Comparison of ENCODE assay signal across 8 mouse cellular contexts in genomic region chr1:91800967-91801843, GRCm38 (mm10). TPM values are rescaled to one million over a fixed set of nuclear protein-coding genes. Genes with fewer than 3 reads are reported as not detected.
DNase-seq lines count a peak whose midpoint lies in the region; ATAC-seq and TF ChIP-seq lines count a peak whose summit lies in the region.

Twist2 (plus strand) TSS chr1:91801461.

- peak within 1 kb of the TSS; percentile 87 for H3K4me2 ChIP-seq in hindbrain, embryonic 15.5 days
- peak within 1 kb of the TSS; percentile 68 for H3K4me2 ChIP-seq in liver, embryonic 12.5 days
- peak within 1 kb of the TSS; percentile 81 for H3K4me2 ChIP-seq in neural tube, embryonic 12.5 days (replicated peaks)

- peaks cover 23% of the 10 kb centered on the region for H3K4me1 ChIP-seq in E14TG2a.4 (replicated peaks; ENCODE audit: low read depth, low read length)
- H3K4me1 ChIP-seq in bone marrow macrophage, adult 2 months (ENCODE audit: control insufficient read depth, insufficient read depth, low read length), result no peaks in the 10 kb centered on the region
- peaks cover 25% of the 10 kb centered on the region for H3K4me1 ChIP-seq in hindbrain, embryonic 15.5 days (replicated peaks)
- no peaks in the 10 kb centered on the region for H3K4me1 ChIP-seq in liver, embryonic 12.5 days
- H3K4me1 ChIP-seq in neural tube, embryonic 12.5 days, result peaks cover 20% of the 10 kb centered on the region

- H3K4me3 ChIP-seq in E14TG2a.4 (replicated peaks; ENCODE audit: low read length), result peak within 1 kb of the TSS; percentile 76
- H3K4me3 ChIP-seq in bone marrow macrophage, adult 2 months (ENCODE audit: insufficient read depth, low read length), result 0 out of 2 replicates have a peak within 1 kb of the TSS, but pooled peaks have one; percentile 2
- peak within 1 kb of the TSS; percentile 43 for H3K4me3 ChIP-seq in hindbrain, embryonic 15.5 days
- peak within 1 kb of the TSS; percentile 48 for H3K4me3 ChIP-seq in liver, embryonic 12.5 days
- peak within 1 kb of the TSS; percentile 46 for H3K4me3 ChIP-seq in neural tube, embryonic 12.5 days

- peak; percentile 73 for DNase-seq in gastrocnemius, postnatal 14 days
- DNase-seq in yolk sac, embryonic 10.5 days (ENCODE audit: low spot score), result peak; percentile 73
- no peak for DNase-seq in cerebellum, postnatal 25 days

- peaks cover 78% of the 10 kb centered on the region for H3K27me3 ChIP-seq in E14TG2a.4 (ENCODE audit: insufficient read depth, low read length)
- H3K27me3 ChIP-seq in hindbrain, embryonic 15.5 days, result peaks cover 62% of the 10 kb centered on the region
- H3K27me3 ChIP-seq in liver, embryonic 12.5 days (replicated peaks), result peaks cover 57% of the 10 kb centered on the region
- peaks cover 57% of the 10 kb centered on the region for H3K27me3 ChIP-seq in neural tube, embryonic 12.5 days (replicated peaks)

- no peak within 1 kb of the TSS for H3K27ac ChIP-seq in bone marrow macrophage, adult 2 months (ENCODE audit: insufficient read depth, low read depth, low read length)
- no peak within 1 kb of the TSS for H3K27ac ChIP-seq in hindbrain, embryonic 15.5 days (replicated peaks)
- no peak within 1 kb of the TSS for H3K27ac ChIP-seq in liver, embryonic 12.5 days
- no peak within 1 kb of the TSS; the same call in 1 of the 2 replicates for H3K27ac ChIP-seq in neural tube, embryonic 12.5 days

- intact Hi-C loops in gastrocnemius, postnatal 14 days (cut with DNase I; ENCODE audit: low total_unique reads), result no loop called here

- no peak for TF ChIP-seq CTCF in E14TG2a.4 (conservative IDR thresholded peaks at IDR 0.05; ENCODE audit: low read length)
- TF ChIP-seq CTCF in bone marrow macrophage, adult 2 months (IDR thresholded peaks at IDR 0.05; ENCODE audit: low read depth, low read length), result no peak

- H3K9me3 ChIP-seq in E14TG2a.4 (ENCODE audit: low read length), result peaks cover 6% of the 10 kb centered on the region; the same call in 1 of the 2 replicates
- no peaks in the 10 kb centered on the region for H3K9me3 ChIP-seq in hindbrain, embryonic 15.5 days
- no peaks in the 10 kb centered on the region for H3K9me3 ChIP-seq in liver, embryonic 12.5 days (replicated peaks)
- H3K9me3 ChIP-seq in neural tube, embryonic 12.5 days, result no peaks in the 10 kb centered on the region

- under 1% methylated on average over 73 of the region's 77 CpGs for WGBS in hindbrain, embryonic 15.5 days
- 2% methylated on average over 71 of the region's 77 CpGs for WGBS in liver, embryonic 12.5 days (ENCODE audit: insufficient replicate concordance)
- under 1% methylated on average over 71 of the region's 77 CpGs for WGBS in neural tube, embryonic 12.5 days

- peak; percentile 68 for ATAC-seq in hindbrain, embryonic 15.5 days (ENCODE audit: low FRiP score, low read depth)
- no peak for ATAC-seq in liver, embryonic 12.5 days
- ATAC-seq in neural tube, embryonic 12.5 days (ENCODE audit: low FRiP score, low read depth), result no peak

- no peaks in the 10 kb centered on the region for H3K36me3 ChIP-seq in E14TG2a.4 (ENCODE audit: insufficient read depth, low read length)
- H3K36me3 ChIP-seq in hindbrain, embryonic 15.5 days, result no peaks in the 10 kb centered on the region
- H3K36me3 ChIP-seq in liver, embryonic 12.5 days, result no peaks in the 10 kb centered on the region
- no peaks in the 10 kb centered on the region for H3K36me3 ChIP-seq in neural tube, embryonic 12.5 days

- no peak for TF ChIP-seq POLR2A in bone marrow macrophage, adult 2 months (IDR thresholded peaks at IDR 0.05; ENCODE audit: borderline replicate concordance, low read depth, low read length)

- peak within 1 kb of the TSS; percentile 39 for H3K9ac ChIP-seq in hindbrain, embryonic 15.5 days
- H3K9ac ChIP-seq in liver, embryonic 12.5 days, result no peak within 1 kb of the TSS
- peak within 1 kb of the TSS; percentile 40 for H3K9ac ChIP-seq in neural tube, embryonic 12.5 days

RNA-seq across cellular contexts. Expression of gene Twist2, which starts in this region (rescaled TPM):
- polyA plus RNA-seq in bone marrow macrophage, adult 2 months (2012; ENCODE audit: insufficient read depth, insufficient read length, missing spikeins), result 0.42 TPM in 1 of 2 replicates, not detected in the other
- 1 to 10 TPM; 2.0 to 2.5 TPM for total RNA-seq in gastrocnemius, postnatal 14 days (2021)
- 1.9 and 2.5 TPM in 2 replicates for polyA plus RNA-seq in hindbrain, embryonic 15.5 days (2015; fragmentation: Nextera tagmentation; extraction: Ambion mirVana)
- polyA plus RNA-seq in liver, embryonic 12.5 days (2016; fragmentation: Nextera tagmentation; extraction: Ambion mirVana), result 0.87 and 1.0 TPM in 2 replicates
- 9.3 and 10.1 TPM in 2 replicates for polyA plus RNA-seq in neural tube, embryonic 12.5 days (2016; fragmentation: Nextera tagmentation; extraction: Ambion mirVana)

Comparison
In these comparisons a context has a peak if more than half of its experiments do, and no peak if none do; other contexts are left out.
1. H3K4me3 ChIP-seq: peak in every context shown above with its lines; median percentile 76 in E14TG2a.4; 48 in liver, embryonic 12.5 days; 46 in neural tube, embryonic 12.5 days; 43 in hindbrain, embryonic 15.5 days; 2 in bone marrow macrophage, adult 2 months.
2. DNase-seq: peak in gastrocnemius, postnatal 14 days (single experiment) and yolk sac, embryonic 10.5 days (single experiment); none in cerebellum, postnatal 25 days (0 of 2).
3. Peak in every context shown above with its lines, with median percentiles within 50 percentile points of each other: H3K4me2 ChIP-seq.